Mouse (Mus musculus): Measurements from ENCODE around the gene Mbip. TPM values are rescaled to one million over a fixed set of nuclear protein-coding genes. Genes with fewer than 3 reads are reported as not detected.

The Mbip gene
- polyA plus RNA-seq, 1 experiment from 2014 or later, result 33.0 TPM

- H3K27me3 ChIP-seq (ENCODE audit: control insufficient read depth, insufficient read depth, low read length), result no peaks in the 10 kb centered on the region
- no peak overlapping the region for H3K27ac ChIP-seq (ENCODE audit: low read length)
- no peaks in the 10 kb centered on the region for H3K36me3 ChIP-seq (ENCODE audit: control insufficient read depth, insufficient read depth, low read length)
- ATAC-seq (ENCODE audit: insufficient read depth, low FRiP score), result no peak
- H3K9me3 ChIP-seq (replicated peaks; ENCODE audit: control insufficient read depth, low read length), result no peaks in the 10 kb centered on the region
- no peak overlapping the region for H3K9ac ChIP-seq (ENCODE audit: low read length)
- WGBS, result 25% methylated on average over 21 of the region's 21 CpGs
- no peak overlapping the region for H3K4me2 ChIP-seq (ENCODE audit: low read depth, low read length)
- no peak overlapping the region for H3K4me3 ChIP-seq (replicated peaks; ENCODE audit: low read length)
- H3K4me1 ChIP-seq (ENCODE audit: control insufficient read depth, insufficient read depth, low read length), result peaks cover 7% of the 10 kb centered on the region
Measured at GRCm38 (mm10) chr12:56297921-56298830, 47.5 kb downstream of the Mbip start.

GRCm38 (mm10) chr12:56297099-56297498 lies 48.6 kb downstream of the Mbip start:
- peaks cover 7% of the 10 kb centered on the region for H3K4me1 ChIP-seq (ENCODE audit: control insufficient read depth, insufficient read depth, low read length)
- H3K9me3 ChIP-seq (replicated peaks; ENCODE audit: control insufficient read depth, low read length), result no peaks in the 10 kb centered on the region
- no peak overlapping the region for H3K9ac ChIP-seq (ENCODE audit: low read length)
- no peak for ATAC-seq (ENCODE audit: insufficient read depth, low FRiP score)
- no peak overlapping the region for H3K4me2 ChIP-seq (ENCODE audit: low read depth, low read length)
- H3K27me3 ChIP-seq (ENCODE audit: control insufficient read depth, insufficient read depth, low read length), result no peaks in the 10 kb centered on the region
- no peak overlapping the region for H3K4me3 ChIP-seq (replicated peaks; ENCODE audit: low read length)
- WGBS, result 80% methylated on average over 5 of the region's 5 CpGs
- H3K36me3 ChIP-seq (ENCODE audit: control insufficient read depth, insufficient read depth, low read length), result no peaks in the 10 kb centered on the region
- no peak overlapping the region for H3K27ac ChIP-seq (ENCODE audit: low read length)

GRCm38 (mm10) chr12:56296524-56296923 lies 49.2 kb downstream of the Mbip start:
- Histone ChIP-seq H3K27me3 (ENCODE audit: control insufficient read depth, insufficient read depth, low read length) (no peaks in the 10 kb centered on the region), H3K36me3 (ENCODE audit: control insufficient read depth, insufficient read depth, low read length) (no peaks in the 10 kb centered on the region), H3K9ac (ENCODE audit: low read length) (no peak overlapping the region), H3K27ac (ENCODE audit: low read length) (no peak overlapping the region), H3K4me3 (replicated peaks; ENCODE audit: low read length) (no peak overlapping the region), H3K9me3 (replicated peaks; ENCODE audit: control insufficient read depth, low read length) (no peaks in the 10 kb centered on the region), H3K4me1 (ENCODE audit: control insufficient read depth, insufficient read depth, low read length) (peaks cover 5% of the 10 kb centered on the region), H3K4me2 (ENCODE audit: low read depth, low read length) (no peak overlapping the region)
- ATAC-seq (ENCODE audit: insufficient read depth, low FRiP score), result no peak
- 34% methylated on average over 6 of the region's 6 CpGs for WGBS

GRCm38 (mm10) chr12:56295160-56295559 lies 50.5 kb downstream of the Mbip start:
- Histone ChIP-seq H3K27ac (ENCODE audit: low read length) (no peak overlapping the region), H3K9ac (ENCODE audit: low read length) (no peak overlapping the region), H3K9me3 (replicated peaks; ENCODE audit: control insufficient read depth, low read length) (no peaks in the 10 kb centered on the region), H3K27me3 (ENCODE audit: control insufficient read depth, insufficient read depth, low read length) (no peaks in the 10 kb centered on the region), H3K4me1 (ENCODE audit: control insufficient read depth, insufficient read depth, low read length) (peaks cover 3% of the 10 kb centered on the region; the same call in 1 of the 2 replicates), H3K4me2 (ENCODE audit: low read depth, low read length) (no peak overlapping the region), H3K4me3 (replicated peaks; ENCODE audit: low read length) (no peak overlapping the region), H3K36me3 (ENCODE audit: control insufficient read depth, insufficient read depth, low read length) (no peaks in the 10 kb centered on the region)
- ATAC-seq (ENCODE audit: insufficient read depth, low FRiP score), result no peak
- 74% methylated on average over 3 of the region's 3 CpGs for WGBS

- 50% methylated on average over 3 of the region's 3 CpGs for WGBS
- H3K4me3 ChIP-seq (replicated peaks; ENCODE audit: low read length), result no peak overlapping the region
- H3K9ac ChIP-seq (ENCODE audit: low read length), result no peak overlapping the region
- H3K27me3 ChIP-seq (ENCODE audit: control insufficient read depth, insufficient read depth, low read length), result no peaks in the 10 kb centered on the region
- no peaks in the 10 kb centered on the region for H3K4me1 ChIP-seq (ENCODE audit: control insufficient read depth, insufficient read depth, low read length)
- no peak overlapping the region for H3K27ac ChIP-seq (ENCODE audit: low read length)
- no peak overlapping the region for H3K4me2 ChIP-seq (ENCODE audit: low read depth, low read length)
- ATAC-seq (ENCODE audit: insufficient read depth, low FRiP score), result no peak; the same call in 1 of the 2 replicates
- H3K9me3 ChIP-seq (replicated peaks; ENCODE audit: control insufficient read depth, low read length), result no peaks in the 10 kb centered on the region
- H3K36me3 ChIP-seq (ENCODE audit: control insufficient read depth, insufficient read depth, low read length), result no peaks in the 10 kb centered on the region
Measured at GRCm38 (mm10) chr12:56288548-56288947, 57.1 kb downstream of the Mbip start.

GRCm38 (mm10) chr12:56286828-56287227 lies 58.9 kb downstream of the Mbip start:
- H3K9me3 ChIP-seq (replicated peaks; ENCODE audit: control insufficient read depth, low read length), result no peaks in the 10 kb centered on the region
- no peak overlapping the region for H3K4me3 ChIP-seq (replicated peaks; ENCODE audit: low read length)
- no peak overlapping the region for H3K4me2 ChIP-seq (ENCODE audit: low read depth, low read length)
- ATAC-seq (ENCODE audit: insufficient read depth, low FRiP score), result no peak
- no peaks in the 10 kb centered on the region for H3K36me3 ChIP-seq (ENCODE audit: control insufficient read depth, insufficient read depth, low read length)
- H3K27me3 ChIP-seq (ENCODE audit: control insufficient read depth, insufficient read depth, low read length), result no peaks in the 10 kb centered on the region
- no peaks in the 10 kb centered on the region for H3K4me1 ChIP-seq (ENCODE audit: control insufficient read depth, insufficient read depth, low read length)
- no peak overlapping the region for H3K27ac ChIP-seq (ENCODE audit: low read length)
- no peak overlapping the region for H3K9ac ChIP-seq (ENCODE audit: low read length)
- 96% methylated on average over 14 of the region's 14 CpGs for WGBS

GRCm38 (mm10) chr12:56284210-56284609 lies 61.5 kb downstream of the Mbip start:
- no peak for ATAC-seq (ENCODE audit: insufficient read depth, low FRiP score)
- Histone ChIP-seq H3K4me3 (replicated peaks; ENCODE audit: low read length) (no peak overlapping the region), H3K27ac (ENCODE audit: low read length) (no peak overlapping the region), H3K36me3 (ENCODE audit: control insufficient read depth, insufficient read depth, low read length) (no peaks in the 10 kb centered on the region), H3K4me1 (ENCODE audit: control insufficient read depth, insufficient read depth, low read length) (no peaks in the 10 kb centered on the region), H3K27me3 (ENCODE audit: control insufficient read depth, insufficient read depth, low read length) (no peaks in the 10 kb centered on the region), H3K9me3 (replicated peaks; ENCODE audit: control insufficient read depth, low read length) (no peaks in the 10 kb centered on the region), H3K4me2 (ENCODE audit: low read depth, low read length) (no peak overlapping the region), H3K9ac (ENCODE audit: low read length) (no peak overlapping the region)
- 66% methylated on average over 2 of the region's 2 CpGs for WGBS

GRCm38 (mm10) chr12:56281649-56282048 lies 64.0 kb downstream of the Mbip start:
- WGBS, result 85% methylated on average over 3 of the region's 3 CpGs
- Histone ChIP-seq H3K4me3 (replicated peaks; ENCODE audit: low read length) (no peak overlapping the region), H3K9me3 (replicated peaks; ENCODE audit: control insufficient read depth, low read length) (no peaks in the 10 kb centered on the region), H3K36me3 (ENCODE audit: control insufficient read depth, insufficient read depth, low read length) (no peaks in the 10 kb centered on the region), H3K9ac (ENCODE audit: low read length) (no peak overlapping the region), H3K4me1 (ENCODE audit: control insufficient read depth, insufficient read depth, low read length) (no peaks in the 10 kb centered on the region), H3K27me3 (ENCODE audit: control insufficient read depth, insufficient read depth, low read length) (no peaks in the 10 kb centered on the region), H3K27ac (ENCODE audit: low read length) (no peak overlapping the region), H3K4me2 (ENCODE audit: low read depth, low read length) (no peak overlapping the region)
- no peak for ATAC-seq (ENCODE audit: insufficient read depth, low FRiP score)

All from stomach, embryonic 16.5 days (tissue).